Mouse (Mus musculus): ENCODE data around the gene Pfkl. TPM values are rescaled to one million over a fixed set of nuclear protein-coding genes. Genes with fewer than 3 reads are reported as not detected.

The Pfkl gene
- polyA plus RNA-seq (2017; shearing (Covaris generic)) = 10 to 100 TPM; 62.7 to 87.7 TPM

DNA sequence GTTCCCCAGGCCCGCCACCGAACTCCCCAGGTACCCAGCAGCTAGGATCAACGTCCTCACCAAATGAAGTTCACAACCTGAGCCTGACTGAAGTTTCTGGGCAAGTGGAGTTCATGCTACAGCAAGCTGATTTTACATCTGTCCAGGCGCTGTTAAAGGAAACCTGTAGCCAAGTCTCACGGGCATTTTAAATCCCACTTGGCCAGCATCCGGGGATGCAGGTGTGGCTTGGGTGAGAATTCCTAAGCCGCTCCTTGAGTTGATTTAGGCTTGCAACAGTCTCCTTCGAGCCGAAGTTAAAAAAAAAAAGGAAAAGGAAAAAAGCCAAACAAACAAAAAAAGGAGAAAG lies at the start of gene Pfkl:
Gene Pfkl (minus strand): TSS at position 139 of the 349 bp plus-strand sequence.

GRCm38 (mm10) chr10:78043406-78043836 lies 33.5 kb upstream of the Pfkl start, which contains the start of gene Aire:
Gene Aire (minus strand): TSS chr10:78043610.

DNA sequence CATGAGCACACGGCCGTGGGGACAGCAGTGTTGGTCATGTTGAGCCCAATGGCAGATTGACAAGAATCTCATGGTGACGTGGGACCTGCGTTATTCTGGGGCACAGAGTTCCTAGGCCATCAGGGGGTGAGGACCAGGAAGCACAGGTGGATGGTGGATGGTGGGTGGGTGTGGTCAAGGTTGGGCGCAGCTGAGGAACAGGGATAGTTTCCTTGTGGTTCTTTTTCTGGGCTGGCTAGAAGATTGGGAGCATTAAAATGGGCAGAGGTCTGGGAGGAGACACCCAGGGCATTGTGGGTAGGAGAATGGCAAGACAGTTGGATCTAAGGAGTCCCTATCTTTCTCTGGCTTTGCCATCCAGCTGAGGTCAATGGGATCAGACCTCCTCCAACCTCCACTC lies 31.8 kb upstream of the Pfkl start, which contains the start of gene Dnmt3l:
Gene Dnmt3l (plus strand): TSS at position 301 of the 400 bp plus-strand sequence.

DNA sequence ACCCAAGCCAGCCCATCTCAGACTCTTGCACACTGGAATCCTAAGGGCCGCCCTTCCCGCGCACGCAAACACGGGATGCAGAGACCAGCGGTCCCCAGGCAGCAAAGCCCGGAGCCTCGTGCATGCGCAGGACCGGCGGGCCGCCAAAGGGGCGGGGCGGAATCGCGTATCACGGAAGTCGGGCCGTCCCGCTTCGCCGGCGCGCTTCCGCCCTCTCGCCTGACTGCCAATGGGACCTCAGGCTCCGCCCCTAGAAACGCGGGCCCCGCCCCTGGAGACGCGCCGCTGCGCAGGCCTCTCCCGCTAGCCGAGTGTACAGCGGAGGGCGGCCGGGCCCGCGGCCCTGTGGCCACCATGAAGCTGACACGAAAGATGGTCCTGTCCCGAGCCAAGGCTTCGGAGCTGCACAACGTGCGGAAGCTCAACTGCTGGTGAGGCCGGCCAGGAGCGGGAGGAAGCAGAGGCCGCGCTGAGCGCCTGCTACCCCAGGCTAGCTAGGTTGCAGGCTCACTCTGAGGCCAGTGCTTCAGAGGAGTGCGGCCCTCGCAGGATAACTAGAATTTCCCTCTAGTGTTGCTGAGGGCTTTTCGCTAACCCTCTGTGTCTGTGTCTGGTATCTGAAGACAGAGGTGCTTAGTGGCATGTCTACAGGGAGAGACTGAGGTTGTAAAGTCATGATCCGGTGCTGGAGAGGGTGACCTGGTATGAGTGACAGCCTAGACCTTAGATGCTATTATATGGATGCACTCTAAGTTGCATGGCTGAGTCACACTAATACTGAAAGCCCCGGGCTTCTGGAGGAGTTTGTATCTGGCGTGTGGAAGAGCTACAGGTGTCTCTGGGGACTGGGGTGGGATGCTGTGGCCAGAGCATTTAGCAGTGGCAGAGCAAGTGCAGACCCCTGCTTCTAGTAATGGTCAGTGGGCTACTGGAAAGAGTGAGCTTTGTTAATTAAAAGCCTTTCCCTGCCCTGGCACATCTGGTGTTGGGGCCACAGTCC lies 31.2 kb downstream of the Pfkl start, which contains the start of gene 1810043G02Rik:
Gene 1810043G02Rik (plus strand): TSS at position 174 of the 1,000 bp plus-strand sequence.

GRCm38 (mm10) chr10:77970481-77970880 lies 39.4 kb downstream of the Pfkl start, which contains the start of gene Trpm2:
Gene Trpm2 (minus strand): TSS chr10:77970563.

Other genes with a start within 250 kb of the Pfkl start
- not detected for gene Gm3238, start 238.8 kb downstream of the Pfkl start, polyA plus RNA-seq (2017; shearing (Covaris generic))
- gene Gm7138, start 233.1 kb downstream of the Pfkl start, polyA plus RNA-seq (2017; shearing (Covaris generic)) = not detected
- gene Gm3250, start 227.5 kb downstream of the Pfkl start, polyA plus RNA-seq (2017; shearing (Covaris generic)) = not detected
- gene Gm7137, start 221.9 kb downstream of the Pfkl start, polyA plus RNA-seq (2017; shearing (Covaris generic)) = 1 to 10 TPM in 1 of 2 experiments, not detected in 1; 1.3 TPM
- not detected for gene Gm9639, start 215.0 kb downstream of the Pfkl start, polyA plus RNA-seq (2017; shearing (Covaris generic))
- gene Gm19668, start 210.9 kb downstream of the Pfkl start, polyA plus RNA-seq (2017; shearing (Covaris generic)) = not detected
- gene Gm9507, start 198.2 kb downstream of the Pfkl start, polyA plus RNA-seq (2017; shearing (Covaris generic)) = not detected
- gene Gm2696, start 195.4 kb downstream of the Pfkl start, polyA plus RNA-seq (2017; shearing (Covaris generic)) = not detected
- not detected for gene Krtap10-4, start 183.0 kb downstream of the Pfkl start, polyA plus RNA-seq (2017; shearing (Covaris generic))
- gene Krtap10-10, start 174.1 kb downstream of the Pfkl start, polyA plus RNA-seq (2017; shearing (Covaris generic)) = under 1 TPM in 1 of 2 experiments, not detected in 1; 0.33 TPM
- not detected for gene Gm36176, start 163.3 kb downstream of the Pfkl start, polyA plus RNA-seq (2017; shearing (Covaris generic))
- gene Gm10318, start 157.2 kb downstream of the Pfkl start, polyA plus RNA-seq (2017; shearing (Covaris generic)) = not detected
- gene Gm3285, start 148.1 kb downstream of the Pfkl start, polyA plus RNA-seq (2017; shearing (Covaris generic)) = not detected
- 1 to 10 TPM in 1 of 2 experiments, under 1 TPM in 1; 0.13 to 2.1 TPM for gene Lrrc3, start 107.5 kb downstream of the Pfkl start, polyA plus RNA-seq (2017; shearing (Covaris generic))
- gene Trpm2, start 39.5 kb downstream of the Pfkl start, polyA plus RNA-seq (2017; shearing (Covaris generic)) = 1 to 10 TPM; 1.0 to 1.3 TPM
- 10 to 100 TPM in 1 of 2 experiments, 1 to 10 TPM in 1; 7.9 to 10.6 TPM for gene 1810043G02Rik, start 31.6 kb downstream of the Pfkl start, polyA plus RNA-seq (2017; shearing (Covaris generic))
- gene Dnmt3l, start 31.9 kb upstream of the Pfkl start, polyA plus RNA-seq (2017; shearing (Covaris generic)) = 1 to 10 TPM in 1 of 2 experiments, under 1 TPM in 1; 0.37 to 1.2 TPM
- 1 to 10 TPM in 1 of 2 experiments, not detected in 1; 1.2 TPM for gene Aire, start 33.5 kb upstream of the Pfkl start, polyA plus RNA-seq (2017; shearing (Covaris generic))
- 10 to 100 TPM in 1 of 2 experiments, 1 to 10 TPM in 1; 9.1 to 14.1 TPM for gene Icosl, start 59.2 kb upstream of the Pfkl start, polyA plus RNA-seq (2017; shearing (Covaris generic))
- 10 to 100 TPM; 70.2 to 76.7 TPM for gene D10Jhu81e, start 159.7 kb upstream of the Pfkl start, polyA plus RNA-seq (2017; shearing (Covaris generic))
- 10 to 100 TPM; 25.8 to 32.1 TPM for gene Pwp2, start 175.1 kb upstream of the Pfkl start, polyA plus RNA-seq (2017; shearing (Covaris generic))
- gene Trappc10, start 234.6 kb upstream of the Pfkl start, polyA plus RNA-seq (2017; shearing (Covaris generic)) = 10 to 100 TPM; 37.7 to 41.0 TPM